Mouse (Mus musculus) limb, embryonic 14.5 days (tissue): ENCODE results near the gene Smco2. TPM values are rescaled to one million over a fixed set of nuclear protein-coding genes. Genes with fewer than 3 reads are reported as not detected.

Experiments
- ATAC-seq: fragments of 200-750 bp; cut with Nextera tagmentation; 2 replicates; pipeline ENCODE4 v1.8.0; 2017; ENCODE audit warnings: low read depth, moderate number of reproducible peaks, moderate TSS enrichment; ENCODE audit not compliant: low FRiP score
- DNase-seq: peaks from one replicate; pipeline ENCODE4 v3.0.0-alpha.2; 2015; ENCODE audit warnings: low spot score
- H3K27ac ChIP-seq: fragments of 300-500 bp; sonication (generic); replicated peaks from 2 replicates; pipeline ENCODE4 v1.5.1; 2014; ENCODE audit warnings: low read depth, mild to moderate bottlenecking, low read length, moderate library complexity, mixed read lengths
- H3K27me3 ChIP-seq: fragments of 300-500 bp; sonication (generic); 2 replicates; pipeline ENCODE4 v1.6.1; 2014; ENCODE audit warnings: low read length, mixed read lengths; ENCODE audit not compliant: control insufficient read depth, insufficient read depth
- H3K36me3 ChIP-seq: fragments of 300-500 bp; sonication (generic); 2 replicates; pipeline ENCODE4 v1.6.1; 2014; ENCODE audit warnings: mild to moderate bottlenecking, low read length, moderate library complexity, mixed read lengths; ENCODE audit not compliant: control insufficient read depth, insufficient read depth
- H3K4me1 ChIP-seq: fragments of 300-500 bp; sonication (generic); 2 replicates; pipeline ENCODE4 v1.6.1; 2014; ENCODE audit warnings: antibody characterized with exemption, low read length, mixed read lengths; ENCODE audit not compliant: control insufficient read depth, insufficient read depth
- H3K4me2 ChIP-seq: fragments of 300-500 bp; sonication (generic); replicated peaks from 2 replicates; pipeline ENCODE4 v1.6.1; 2014; ENCODE audit warnings: low read depth, mild to moderate bottlenecking, low read length, moderate library complexity; ENCODE audit not compliant: severe bottlenecking
- H3K4me3 ChIP-seq: fragments of 300-500 bp; sonication (generic); replicated peaks from 2 replicates; pipeline ENCODE4 v1.5.1; 2014; ENCODE audit warnings: low read length
- H3K9ac ChIP-seq: fragments of 300-500 bp; sonication (generic); 2 replicates; pipeline ENCODE4 v1.6.1; 2014; ENCODE audit warnings: mild to moderate bottlenecking, low read depth, low read length, moderate library complexity; ENCODE audit not compliant: severe bottlenecking
- H3K9me3 ChIP-seq: fragments of 300-500 bp; sonication (generic); 2 replicates; pipeline ENCODE4 v1.6.1; 2016; ENCODE audit warnings: low read length; ENCODE audit not compliant: control insufficient read depth
- POLR2A ChIP-seq: fragments of 200-500 bp; IDR thresholded peaks from 2 replicates; pipeline ENCODE4 v1.8.0; 2012; ENCODE audit warnings: inconsistent platforms, mild to moderate bottlenecking, moderate library complexity, borderline replicate concordance; ENCODE audit not compliant: insufficient read depth, insufficient read length; ENCODE audit errors: extremely low read depth
- WGBS: fragments of 180-500 bp; shearing (Covaris S2); extraction: QIAGEN DNeasy Blood & Tissue Kit; methylation state at CpG from one replicate; pipeline ENCODE4 v1.1.7; 2014; 5-methylcytosine and 5-hydroxymethylcytosine counted together
- polyA plus RNA-seq, 2 experiments: library from polyadenylated mRNA; depleted of rRNA in 1 of 2; stranded (reverse) in 1 of 2; unstranded in 1 of 2; fragments of >200 nt; fragmentation: Nextera tagmentation in 1 of 2; extraction: Ambion mirVana in 1 of 2; gene quantifications; 2 replicates each; pipeline versions ENCODE4 v1.2.1 to v1.2.3; 2012 to 2014

Smco2 gene
- polyA plus RNA-seq, 2 experiments: not detected

DNA sequence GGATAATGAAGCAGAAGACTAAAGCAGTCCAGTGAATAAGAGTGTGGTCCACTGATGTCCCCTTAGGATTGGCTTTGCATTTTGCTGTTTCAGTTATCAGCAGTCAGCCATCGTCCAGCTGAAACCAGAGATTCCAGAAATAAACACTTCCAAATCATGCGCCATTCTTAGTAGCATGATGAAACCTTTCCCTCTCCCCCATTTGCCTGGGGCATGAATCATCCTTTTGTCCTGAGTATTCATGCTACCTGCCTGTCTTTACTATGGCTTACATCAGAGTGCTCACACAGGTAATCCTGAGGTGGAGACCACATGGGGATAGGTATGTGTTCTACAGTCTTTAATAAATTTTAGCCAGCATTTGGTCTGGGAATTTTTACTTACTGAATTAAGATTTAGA is 49.7 kb downstream of the Smco2 start:
- no peak for TF ChIP-seq POLR2A
- no peaks in the 10 kb centered on the region for H3K27me3 ChIP-seq
- 77% methylated on average over 2 of the region's 2 CpGs for WGBS
- H3K4me3 ChIP-seq: no peak overlapping the region
- no peaks in the 10 kb centered on the region for H3K9me3 ChIP-seq
- H3K36me3 ChIP-seq: no peaks in the 10 kb centered on the region
- no peak overlapping the region for H3K27ac ChIP-seq
- no peak overlapping the region for H3K4me2 ChIP-seq
- H3K4me1 ChIP-seq: no peaks in the 10 kb centered on the region
- H3K9ac ChIP-seq: no peak overlapping the region
- no peak for ATAC-seq
- no peak for DNase-seq

DNA sequence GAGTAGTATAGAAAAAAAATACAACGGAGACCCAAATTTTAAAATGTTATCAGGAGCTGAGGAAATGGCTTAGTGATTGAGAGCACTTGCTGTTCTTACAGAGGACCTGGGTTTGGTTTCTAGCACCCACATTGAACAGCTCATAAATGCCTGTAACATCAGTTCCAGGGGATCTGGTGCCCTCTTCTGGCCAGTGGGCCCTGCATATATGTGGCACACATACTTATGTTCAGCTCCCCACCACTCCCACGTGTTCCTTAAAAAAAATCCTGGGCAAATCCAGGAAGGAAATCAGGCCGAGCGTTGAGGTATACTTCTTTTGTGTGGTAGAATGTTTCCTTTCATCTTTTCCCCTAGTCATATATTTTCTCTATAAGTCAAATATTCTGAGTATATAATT is 52.0 kb downstream of the Smco2 start:
- H3K4me2 ChIP-seq: no peak overlapping the region
- no peaks in the 10 kb centered on the region for H3K4me1 ChIP-seq
- H3K27ac ChIP-seq: no peak overlapping the region
- DNase-seq: no peak
- H3K9ac ChIP-seq: no peak overlapping the region
- TF ChIP-seq POLR2A: no peak
- no peak overlapping the region for H3K4me3 ChIP-seq
- ATAC-seq: no peak
- H3K9me3 ChIP-seq: no peaks in the 10 kb centered on the region
- WGBS: 95% methylated on average over 4 of the region's 4 CpGs
- no peaks in the 10 kb centered on the region for H3K27me3 ChIP-seq
- no peaks in the 10 kb centered on the region for H3K36me3 ChIP-seq

DNA sequence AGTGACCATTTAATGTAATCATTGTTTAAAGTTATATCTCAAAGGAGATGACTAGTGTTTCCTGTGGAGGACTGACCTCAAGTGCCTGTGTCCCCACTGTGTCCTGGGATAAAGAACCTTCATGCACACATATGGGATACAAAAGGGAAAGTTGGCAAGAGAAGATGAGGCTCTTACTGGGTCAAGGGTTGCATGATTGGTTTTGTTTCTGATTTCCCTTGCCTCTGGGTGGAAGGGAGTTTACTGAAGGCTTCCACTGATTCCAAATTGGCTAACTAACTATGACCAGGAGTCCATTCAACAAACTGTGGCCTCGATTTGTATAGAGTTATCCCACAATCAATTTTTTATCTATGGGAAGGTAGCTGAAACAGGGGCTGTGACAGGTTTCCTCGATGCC is 53.7 kb downstream of the Smco2 start:
- H3K27ac ChIP-seq: no peak overlapping the region
- no peak for TF ChIP-seq POLR2A
- H3K4me3 ChIP-seq: no peak overlapping the region
- no peak overlapping the region for H3K4me2 ChIP-seq
- H3K36me3 ChIP-seq: no peaks in the 10 kb centered on the region
- WGBS: 83% methylated on average over 2 of the region's 2 CpGs
- no peaks in the 10 kb centered on the region for H3K9me3 ChIP-seq
- ATAC-seq: no peak
- no peak for DNase-seq
- H3K4me1 ChIP-seq: no peaks in the 10 kb centered on the region
- H3K27me3 ChIP-seq: no peaks in the 10 kb centered on the region
- no peak overlapping the region for H3K9ac ChIP-seq

DNA sequence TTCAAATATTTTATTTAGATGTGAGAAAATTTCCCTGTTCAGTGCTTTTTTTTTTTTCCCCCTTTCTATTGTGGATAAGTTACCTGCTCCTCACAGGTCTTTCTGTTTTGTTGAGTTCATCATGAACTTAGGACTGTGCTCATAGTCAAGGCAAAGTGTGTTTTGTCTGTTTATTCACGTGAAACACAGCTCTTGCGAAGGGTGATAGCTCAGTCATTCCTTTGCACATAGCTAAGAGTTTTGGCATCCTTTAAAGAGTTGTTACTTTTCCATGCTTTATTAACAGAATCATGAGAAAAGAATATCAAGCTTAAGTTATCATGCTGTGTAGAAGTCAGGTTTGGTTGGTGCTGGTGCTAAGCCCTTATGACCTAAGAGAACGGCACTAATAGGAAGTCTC is 54.8 kb downstream of the Smco2 start:
- WGBS: 91% methylated on average over 3 of the region's 3 CpGs
- H3K4me2 ChIP-seq: no peak overlapping the region
- H3K4me1 ChIP-seq: no peaks in the 10 kb centered on the region
- no peaks in the 10 kb centered on the region for H3K27me3 ChIP-seq
- no peak for TF ChIP-seq POLR2A
- H3K9me3 ChIP-seq: no peaks in the 10 kb centered on the region
- no peak overlapping the region for H3K27ac ChIP-seq
- no peak overlapping the region for H3K4me3 ChIP-seq
- H3K36me3 ChIP-seq: no peaks in the 10 kb centered on the region
- no peak for ATAC-seq
- H3K9ac ChIP-seq: no peak overlapping the region
- no peak for DNase-seq

DNA sequence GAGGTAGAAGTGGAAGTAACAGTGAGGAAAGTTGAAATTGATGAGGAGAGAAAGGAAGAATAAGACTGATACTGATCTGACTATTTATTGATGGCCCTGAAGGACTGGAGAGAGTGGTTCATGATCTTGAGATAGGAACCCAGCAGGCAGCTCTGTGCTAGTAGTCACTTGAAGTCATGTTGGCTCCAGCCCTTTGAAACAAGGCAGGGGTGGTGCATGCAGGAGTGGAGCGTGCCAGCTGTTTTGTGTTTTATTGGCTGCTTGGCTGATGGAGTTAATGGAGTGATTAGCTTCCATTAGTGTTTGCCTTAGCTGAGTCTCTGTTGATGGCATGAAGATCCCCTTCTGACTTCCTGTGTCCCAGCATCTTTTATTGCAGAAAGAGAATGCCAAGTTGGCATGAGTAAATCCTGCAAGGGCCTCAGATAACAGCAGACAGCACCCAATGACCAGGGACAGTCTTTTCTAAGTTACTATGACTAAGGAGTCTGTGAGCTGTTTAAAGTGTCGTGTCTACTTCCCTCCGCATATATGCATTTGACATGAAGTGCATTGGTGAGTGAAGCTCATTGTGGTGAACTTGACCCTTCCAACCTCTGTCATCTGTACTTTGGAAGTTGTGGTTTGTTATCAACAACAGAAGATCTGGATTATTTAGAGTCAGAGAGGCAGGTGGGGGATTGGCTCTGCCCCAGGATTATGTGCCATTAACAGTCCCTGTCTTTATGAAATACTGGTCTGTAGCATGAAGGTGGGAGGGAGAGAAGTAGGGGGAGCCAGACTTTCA is 56.3 kb downstream of the Smco2 start:
- WGBS: 81% methylated on average over 3 of the region's 3 CpGs
- Histone ChIP-seq H3K4me3 (no peak overlapping the region), H3K27me3 (no peaks in the 10 kb centered on the region), H3K27ac (no peak overlapping the region), H3K36me3 (0 out of 2 replicates have a peak, but pooled peaks cover 5% of the 10 kb centered on the region), H3K4me2 (no peak overlapping the region), H3K9me3 (no peaks in the 10 kb centered on the region), H3K9ac (no peak overlapping the region), H3K4me1 (peaks cover 3% of the 10 kb centered on the region; the same call in 1 of the 2 replicates)
- no peak for TF ChIP-seq POLR2A
- DNase-seq (no peak), ATAC-seq (no peak)
